Mouse (Mus musculus): ENCODE results near the gene Vav1. TPM values are rescaled to one million over a fixed set of nuclear protein-coding genes. Genes with fewer than 3 reads are reported as not detected.
"Not testable (repeated sequence)": the region's sequence is repeated elsewhere in the genome, so short reads cannot be mapped to it uniquely, and the experiment has no call there.

Vav1 gene
- polyA plus RNA-seq, 1 experiment = 53.3 TPM

DNA sequence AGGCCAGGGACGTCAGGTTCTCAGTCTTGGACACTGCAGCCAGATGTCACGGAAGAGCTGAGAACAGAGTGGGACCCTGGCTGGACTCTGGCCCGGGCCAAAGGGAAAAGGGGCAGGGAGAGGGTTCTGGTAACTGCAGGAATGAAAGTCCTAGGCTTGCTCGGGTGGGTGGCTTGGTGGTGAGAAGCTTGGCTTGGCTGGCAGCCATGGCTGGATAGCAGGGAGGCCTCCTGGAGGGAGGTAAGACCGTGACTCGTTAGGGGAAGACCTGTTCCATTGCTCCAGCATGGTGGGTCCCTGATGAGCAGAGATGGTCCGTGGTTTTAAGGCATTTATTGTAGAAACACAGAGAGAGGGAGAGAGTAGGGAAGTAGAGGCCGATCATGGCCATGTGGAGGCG lies 7.6 kb upstream of the Vav1 start:
- WGBS = 63% methylated on average over 9 of the region's 9 CpGs
- Histone ChIP-seq H3K27me3 (ENCODE audit: control insufficient read depth, insufficient read depth, low read length) (no peaks in the 10 kb centered on the region), H3K36me3 (ENCODE audit: control insufficient read depth, insufficient read depth, low read length) (no peaks in the 10 kb centered on the region), H3K4me1 (ENCODE audit: control insufficient read depth, insufficient read depth, insufficient read length) (peaks cover 4% of the 10 kb centered on the region; the same call in 1 of the 2 replicates), H3K4me3 (ENCODE audit: extremely low read depth, insufficient read depth, insufficient read length) (no peak overlapping the region), H3K27ac (ENCODE audit: insufficient read depth, low read length) (no peak overlapping the region)
- TF ChIP-seq POLR2A (IDR thresholded peaks at IDR 0.05; ENCODE audit: low read depth, low read length) (no peak), CTCF (IDR thresholded peaks at IDR 0.05; ENCODE audit: extremely low read depth, insufficient read depth, insufficient read length, insufficient replicate concordance) (no peak)
- no peak for DNase-seq (ENCODE audit: low read depth in 1 of 2, low spot score in 2 of 2)

DNA sequence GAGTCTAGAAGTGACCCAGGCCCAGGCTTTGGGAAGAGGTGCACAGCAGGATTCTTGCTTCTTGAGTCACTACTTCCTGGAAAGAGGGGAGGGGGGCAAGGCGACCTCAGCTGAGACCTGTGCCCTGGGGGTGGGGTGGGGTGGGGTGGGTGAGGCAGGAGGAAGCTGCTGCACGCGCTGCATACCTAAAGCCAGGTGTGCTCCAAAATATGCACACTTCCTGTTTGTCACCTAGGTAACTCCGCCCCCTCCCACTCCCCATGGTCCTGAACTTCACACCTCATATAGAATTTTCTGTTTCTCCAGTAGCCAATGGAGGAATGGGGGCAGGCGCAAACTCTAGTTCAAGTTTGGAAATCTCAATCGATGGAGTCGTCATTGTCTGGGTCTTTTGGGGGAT lies 5.1 kb upstream of the Vav1 start:
- H3K36me3 ChIP-seq (ENCODE audit: control insufficient read depth, insufficient read depth, low read length) = no peaks in the 10 kb centered on the region
- 53% methylated on average over 7 of the region's 7 CpGs for WGBS
- H3K27me3 ChIP-seq (ENCODE audit: control insufficient read depth, insufficient read depth, low read length) = no peaks in the 10 kb centered on the region
- no peak overlapping the region for H3K4me3 ChIP-seq (ENCODE audit: extremely low read depth, insufficient read depth, insufficient read length)
- no peak overlapping the region for H3K27ac ChIP-seq (ENCODE audit: insufficient read depth, low read length)
- peaks cover 14% of the 10 kb centered on the region; the same call in 1 of the 2 replicates for H3K4me1 ChIP-seq (ENCODE audit: control insufficient read depth, insufficient read depth, insufficient read length)
- TF ChIP-seq POLR2A (IDR thresholded peaks at IDR 0.05; ENCODE audit: low read depth, low read length) (no peak), CTCF (IDR thresholded peaks at IDR 0.05; ENCODE audit: extremely low read depth, insufficient read depth, insufficient read length, insufficient replicate concordance) (no peak)
- no peak for DNase-seq (ENCODE audit: low read depth in 1 of 2, low spot score in 2 of 2)

- Histone ChIP-seq H3K27me3 (ENCODE audit: control insufficient read depth, insufficient read depth, low read length) (no peaks in the 10 kb centered on the region), H3K36me3 (ENCODE audit: control insufficient read depth, insufficient read depth, low read length) (no peaks in the 10 kb centered on the region), H3K4me3 (ENCODE audit: extremely low read depth, insufficient read depth, insufficient read length) (peak overlapping the region; percentile 75), H3K27ac (ENCODE audit: insufficient read depth, low read length) (peak overlapping the region; percentile 95), H3K4me1 (ENCODE audit: control insufficient read depth, insufficient read depth, insufficient read length) (peaks cover 14% of the 10 kb centered on the region; the same call in 1 of the 2 replicates)
- DNase-seq (ENCODE audit: low read depth in 1 of 2, low spot score in 2 of 2) = no peak
- 8% methylated on average over 15 of the region's 15 CpGs for WGBS
- no peak for TF ChIP-seq POLR2A (IDR thresholded peaks at IDR 0.05; ENCODE audit: low read depth, low read length)
- TF ChIP-seq CTCF (IDR thresholded peaks at IDR 0.05; ENCODE audit: extremely low read depth, insufficient read depth, insufficient read length, insufficient replicate concordance) = no peak
Observed at GRCm38 (mm10) chr17:57274686-57275085, 4.2 kb upstream of the Vav1 start.

DNA sequence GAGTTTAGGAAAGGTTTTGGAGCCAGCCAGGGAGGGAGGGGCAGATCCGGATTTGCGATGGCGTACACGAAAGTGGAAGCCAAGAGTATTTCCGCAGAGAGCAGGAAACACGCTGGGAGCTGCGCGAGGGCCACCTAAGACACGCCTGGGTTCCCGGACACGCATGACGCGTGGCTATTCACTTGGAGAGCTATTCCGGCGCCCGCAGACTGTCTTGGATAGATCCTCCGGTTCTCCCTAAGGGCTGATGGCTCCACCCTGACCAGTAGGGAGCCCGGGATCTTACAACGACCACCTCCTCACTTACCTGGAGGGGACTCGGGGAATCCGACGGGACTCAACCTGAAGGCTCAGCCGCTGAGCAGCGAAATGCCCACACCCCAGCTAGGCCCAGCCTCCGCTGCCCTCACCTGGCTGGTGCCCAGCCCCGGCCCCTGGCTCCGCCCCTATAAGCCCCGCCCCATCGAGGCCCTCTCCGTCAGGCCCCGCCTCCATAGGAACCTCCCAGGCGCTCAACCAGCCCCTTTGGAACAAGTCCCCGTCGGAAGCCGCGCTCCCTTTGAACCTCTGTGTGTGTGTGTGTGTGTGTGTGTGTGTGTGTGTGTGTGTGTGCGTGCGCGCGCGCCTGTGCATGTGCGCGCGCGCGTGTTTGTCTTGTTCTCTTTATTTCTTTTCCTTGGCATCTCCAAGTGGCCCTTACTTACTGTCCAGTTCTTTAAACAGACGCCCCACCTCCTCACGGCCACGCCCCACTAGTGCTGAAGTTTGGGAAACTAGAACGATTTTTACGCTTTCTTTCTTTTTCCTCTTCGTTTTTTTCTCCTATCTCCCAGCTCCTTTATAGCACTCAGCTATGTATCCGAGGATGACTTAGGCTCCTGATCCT lies 3.5 kb upstream of the Vav1 start:
- no peaks in the 10 kb centered on the region for H3K27me3 ChIP-seq (ENCODE audit: control insufficient read depth, insufficient read depth, low read length)
- peak overlapping the region; percentile 75 for H3K4me3 ChIP-seq (ENCODE audit: extremely low read depth, insufficient read depth, insufficient read length)
- no peaks in the 10 kb centered on the region for H3K36me3 ChIP-seq (ENCODE audit: control insufficient read depth, insufficient read depth, low read length)
- peak; percentile 70 to 85 for DNase-seq (ENCODE audit: low read depth in 1 of 2, low spot score in 2 of 2)
- WGBS = under 1% methylated on average over 53 of the region's 53 CpGs
- H3K4me1 ChIP-seq (ENCODE audit: control insufficient read depth, insufficient read depth, insufficient read length) = peaks cover 14% of the 10 kb centered on the region; the same call in 1 of the 2 replicates
- peak overlapping the region; percentile 95 for H3K27ac ChIP-seq (ENCODE audit: insufficient read depth, low read length)
- TF ChIP-seq CTCF (IDR thresholded peaks at IDR 0.05; ENCODE audit: extremely low read depth, insufficient read depth, insufficient read length, insufficient replicate concordance) (no peak), POLR2A (IDR thresholded peaks at IDR 0.05; ENCODE audit: low read depth, low read length) (no peak; the same call in 1 of the 2 replicates)

DNA sequence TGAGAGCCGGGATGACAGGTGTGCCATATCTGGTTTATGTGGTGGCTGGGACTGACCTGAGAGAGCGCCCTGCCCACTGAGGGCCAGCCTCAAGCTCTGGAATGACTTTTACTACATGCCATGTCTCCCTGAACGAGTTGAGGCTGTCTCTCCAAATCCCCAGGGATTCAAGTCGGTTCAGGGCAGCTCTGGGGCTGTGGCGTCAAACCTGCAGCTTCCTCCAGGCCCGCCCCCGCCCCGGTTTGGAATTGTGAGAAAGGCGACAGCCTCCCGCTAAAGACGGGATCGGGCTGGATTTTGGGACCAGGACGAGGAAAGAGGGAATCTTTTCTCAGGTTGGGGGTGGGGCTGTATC lies 2.9 kb upstream of the Vav1 start:
- no peaks in the 10 kb centered on the region for H3K27me3 ChIP-seq (ENCODE audit: control insufficient read depth, insufficient read depth, low read length)
- H3K36me3 ChIP-seq (ENCODE audit: control insufficient read depth, insufficient read depth, low read length) = no peaks in the 10 kb centered on the region
- peaks cover 16% of the 10 kb centered on the region; the same call in 1 of the 2 replicates for H3K4me1 ChIP-seq (ENCODE audit: control insufficient read depth, insufficient read depth, insufficient read length)
- no peak for DNase-seq (ENCODE audit: low read depth in 1 of 2, low spot score in 2 of 2)
- TF ChIP-seq POLR2A (IDR thresholded peaks at IDR 0.05; ENCODE audit: low read depth, low read length) (no peak), CTCF (IDR thresholded peaks at IDR 0.05; ENCODE audit: extremely low read depth, insufficient read depth, insufficient read length, insufficient replicate concordance) (no peak)
- peak overlapping the region; percentile 75 for H3K4me3 ChIP-seq (ENCODE audit: extremely low read depth, insufficient read depth, insufficient read length)
- H3K27ac ChIP-seq (ENCODE audit: insufficient read depth, low read length) = peak overlapping the region; percentile 95
- 2% methylated on average over 13 of the region's 13 CpGs for WGBS

DNA sequence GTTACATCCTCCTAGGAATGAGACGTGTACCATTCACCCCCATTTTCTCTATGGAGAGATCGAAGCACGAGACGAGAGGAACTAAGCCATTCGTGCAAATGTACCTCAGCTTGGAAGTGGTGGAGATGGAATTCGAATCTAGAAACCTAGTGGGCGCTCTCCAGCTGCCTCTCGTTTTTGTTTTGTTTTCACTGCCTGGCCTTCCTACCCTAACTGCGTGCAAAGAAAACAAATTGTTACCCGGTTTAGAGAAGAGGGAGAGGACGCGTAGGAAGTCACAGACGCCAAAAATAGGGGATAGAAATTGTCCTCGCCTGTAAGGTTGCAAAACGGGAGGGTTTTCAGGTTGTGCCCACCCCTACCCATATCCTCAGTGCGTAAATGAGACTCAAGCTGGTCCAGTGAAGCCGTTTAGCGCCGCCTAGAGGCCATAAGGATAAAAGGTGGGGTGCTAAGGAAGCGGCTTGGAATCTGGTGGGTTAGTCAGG lies 2.2 kb upstream of the Vav1 start:
- DNase-seq (ENCODE audit: low read depth in 1 of 2, low spot score in 2 of 2) = peak; percentile 67 to 76
- peak overlapping the region; percentile 72 for H3K4me3 ChIP-seq (ENCODE audit: extremely low read depth, insufficient read depth, insufficient read length)
- peak overlapping the region; percentile 74 for H3K27ac ChIP-seq (ENCODE audit: insufficient read depth, low read length)
- H3K27me3 ChIP-seq (ENCODE audit: control insufficient read depth, insufficient read depth, low read length) = no peaks in the 10 kb centered on the region
- WGBS = under 1% methylated on average over 20 of the region's 20 CpGs
- H3K36me3 ChIP-seq (ENCODE audit: control insufficient read depth, insufficient read depth, low read length) = no peaks in the 10 kb centered on the region; the same call in 1 of the 2 replicates
- H3K4me1 ChIP-seq (ENCODE audit: control insufficient read depth, insufficient read depth, insufficient read length) = peaks cover 23% of the 10 kb centered on the region; the same call in 1 of the 2 replicates
- TF ChIP-seq POLR2A (IDR thresholded peaks at IDR 0.05; ENCODE audit: low read depth, low read length) (no peak), CTCF (IDR thresholded peaks at IDR 0.05; ENCODE audit: extremely low read depth, insufficient read depth, insufficient read length, insufficient replicate concordance) (peak; percentile 73; the same call in 1 of the 2 replicates)

DNA sequence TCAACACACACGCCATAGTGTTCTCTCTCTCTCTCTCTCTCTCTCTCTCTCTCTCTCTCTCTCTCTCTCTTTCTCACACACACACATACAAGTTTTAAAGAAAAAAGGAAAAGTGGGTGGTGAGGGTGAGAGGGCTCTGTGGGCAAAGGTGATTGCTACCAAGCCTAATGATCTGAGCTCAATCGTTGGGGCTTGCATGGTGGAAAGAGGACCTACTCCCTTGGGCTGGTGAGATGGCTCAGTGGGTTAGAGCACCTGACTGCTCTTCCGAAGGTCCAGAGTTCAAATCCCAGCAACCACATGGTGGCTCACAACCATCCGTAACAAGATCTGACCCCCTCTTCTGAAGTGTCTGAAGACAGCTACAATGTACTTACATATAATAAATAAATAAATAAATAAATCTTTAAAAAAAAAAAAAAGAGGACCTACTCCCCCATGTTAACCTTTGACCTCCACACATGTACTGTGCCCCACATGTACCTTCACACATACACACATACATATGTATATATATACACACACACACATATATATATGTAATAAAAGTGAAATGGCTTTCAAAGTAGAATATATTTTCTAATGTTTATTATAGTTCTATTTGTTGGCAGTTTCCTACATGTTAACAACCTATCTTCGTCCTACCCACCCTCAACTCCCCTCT lies 1.2 kb upstream of the Vav1 start:
- peak overlapping the region; percentile 93; the same call in 1 of the 2 replicates for H3K27ac ChIP-seq (ENCODE audit: insufficient read depth, low read length)
- not testable (repeated sequence) for H3K4me3 ChIP-seq (ENCODE audit: extremely low read depth, insufficient read depth, insufficient read length); H3K27me3 ChIP-seq (ENCODE audit: control insufficient read depth, insufficient read depth, low read length); DNase-seq (ENCODE audit: low read depth in 1 of 2, low spot score in 2 of 2); H3K36me3 ChIP-seq (ENCODE audit: control insufficient read depth, insufficient read depth, low read length)
- WGBS = 78% methylated on average over 5 of the region's 5 CpGs
- H3K4me1 ChIP-seq (ENCODE audit: control insufficient read depth, insufficient read depth, insufficient read length) = peaks cover 26% of the 10 kb centered on the region; the same call in 1 of the 2 replicates
